Mouse (Mus musculus) MEL (cell line): ENCODE results near the gene Tet3.

Experiments
- CHD2 ChIP-seq: IDR thresholded peaks from 2 replicates; pipeline ENCODE4 v1.6.1; 2011; ENCODE audit warnings: low read length, improper control_type of control experiment
- CTCF ChIP-seq, 3 experiments: IDR thresholded peaks in 2 of 3; conservative IDR thresholded peaks in 1 of 3; 2 replicates each; pipeline ENCODE4 v1.5.1; 2011 to 2012; ENCODE audit warnings: low read length in 3 of 3, low read depth in 2 of 3, mild to moderate bottlenecking in 2 of 3, improper control_type of control experiment in 1 of 3, inconsistent platforms in 1 of 3, mixed read lengths in 1 of 3, moderate library complexity in 1 of 3; ENCODE audit not compliant: control insufficient read depth in 1 of 3, insufficient read depth in 1 of 3, poor library complexity in 1 of 3, severe bottlenecking in 1 of 3
- E2F4 ChIP-seq: IDR thresholded peaks from 2 replicates; pipeline ENCODE4 v1.6.1; 2011; ENCODE audit warnings: low read depth, low read length, improper control_type of control experiment, borderline replicate concordance
- GATA1 ChIP-seq: IDR thresholded peaks from 2 replicates; pipeline ENCODE4 v1.6.1; 2011; ENCODE audit warnings: low read depth, low read length, improper control_type of control experiment
- MAX ChIP-seq: IDR thresholded peaks from 2 replicates; pipeline ENCODE4 v1.6.1; 2011; ENCODE audit warnings: low read length, improper control_type of control experiment
- MYC ChIP-seq: IDR thresholded peaks from 2 replicates; pipeline ENCODE4 v1.6.1; 2011; ENCODE audit warnings: low read depth, mild to moderate bottlenecking, low read length, improper control_type of control experiment, moderate library complexity
- RCOR1 ChIP-seq: IDR thresholded peaks from 2 replicates; pipeline ENCODE4 v1.6.1; 2012; ENCODE audit warnings: low read depth, mild to moderate bottlenecking, inconsistent platforms, low read length, improper control_type of control experiment
- TAL1 ChIP-seq: IDR thresholded peaks from 2 replicates; pipeline ENCODE4 v1.6.1; 2012; ENCODE audit warnings: mild to moderate bottlenecking, inconsistent platforms, low read length, moderate library complexity, mixed read lengths
- TBP ChIP-seq: IDR thresholded peaks from 2 replicates; pipeline ENCODE4 v1.8.0; 2011; ENCODE audit warnings: low read depth, low read length, improper control_type of control experiment
- USF2 ChIP-seq, 2 experiments: IDR thresholded peaks; 2 replicates each; pipeline ENCODE4 v1.6.1; 2011 to 2012; ENCODE audit warnings: improper control_type of control experiment in 2 of 2, low read length in 2 of 2, borderline replicate concordance in 1 of 2, inconsistent platforms in 1 of 2, low read depth in 1 of 2, mild to moderate bottlenecking in 1 of 2; ENCODE audit not compliant: insufficient read depth in 1 of 2

- no peak for TF ChIP-seq E2F4
- TF ChIP-seq GATA1, result no peak
- TF ChIP-seq TBP, result no peak
- no peak for TF ChIP-seq TAL1
- no peak for TF ChIP-seq CHD2
- no peak for TF ChIP-seq CTCF (IDR thresholded peaks at IDR 0.05 in 2 of 3, conservative IDR thresholded peaks at IDR 0.05 in 1 of 3; ENCODE audit: control insufficient read depth in 1 of 3, insufficient read depth in 1 of 3, low read depth in 2 of 3, low read length in 3 of 3, poor library complexity in 1 of 3, severe bottlenecking in 1 of 3)
- TF ChIP-seq RCOR1, result no peak
- TF ChIP-seq MAX, result no peak
- no peak for TF ChIP-seq MYC
- TF ChIP-seq USF2 (IDR thresholded peaks at IDR 0.05; ENCODE audit: borderline replicate concordance in 1 of 2, insufficient read depth in 1 of 2, low read depth in 1 of 2, low read length in 2 of 2), result no peak
Observed at GRCm38 (mm10) chr6:83487298-83487697, 28.4 kb upstream of the Tet3 start.
